ENCODE assay signal across 17 mouse cellular contexts in genomic region chr5:107073536-107073935, GRCm38 (mm10).
"Had no signal": no experiment of that assay in that cellular context is flagged by ENCODE, and none has a peak within 500 bp of the region (broad histone marks: within the 10 kb centered on the region; RNA-seq: fewer than 3 reads in every experiment).

No protein-coding gene starts in this region.

- H3K27me3 ChIP-seq: liver, embryonic 15.5 days; lung, embryonic 15.5 days; midbrain, embryonic 12.5 days; neural tube, embryonic 12.5 days; stomach, embryonic 15.5 days had no signal

- H3K9me3 ChIP-seq: liver, embryonic 15.5 days; lung, embryonic 15.5 days; megakaryocyte, embryonic 14.5 days; midbrain, embryonic 12.5 days; neural tube, embryonic 12.5 days; stomach, embryonic 15.5 days had no signal

- H3K4me3 ChIP-seq: liver, embryonic 15.5 days; lung, embryonic 15.5 days; megakaryocyte, embryonic 14.5 days; midbrain, embryonic 12.5 days; neural tube, embryonic 12.5 days; stomach, embryonic 15.5 days had no signal

- H3K27ac ChIP-seq: liver, embryonic 15.5 days; macrophage; midbrain, embryonic 12.5 days; neural tube, embryonic 12.5 days; stomach, embryonic 15.5 days; stomach, postnatal 0 days had no signal

- ATAC-seq: liver, postnatal 0 days; midbrain, embryonic 16.5 days had no signal

- H3K4me2 ChIP-seq: liver, embryonic 15.5 days; lung, embryonic 15.5 days; midbrain, embryonic 12.5 days; neural tube, embryonic 12.5 days; stomach, embryonic 15.5 days had no signal

- H3K9ac ChIP-seq: liver, embryonic 15.5 days; liver, postnatal 0 days; lung, embryonic 15.5 days; midbrain, embryonic 12.5 days; neural tube, embryonic 12.5 days; stomach, embryonic 15.5 days had no signal

- H3K4me1 ChIP-seq: neural tube, embryonic 12.5 days; stomach, embryonic 15.5 days had no signal

- H3K36me3 ChIP-seq: liver, embryonic 15.5 days; lung, embryonic 15.5 days; midbrain, embryonic 12.5 days; neural tube, embryonic 12.5 days; stomach, embryonic 15.5 days had no signal

- DNase-seq: liver, postnatal 0 days; lung, adult 2 months; lung, postnatal 10 days; midbrain, embryonic 14.5 days; right cerebral cortex, postnatal 14 days; thymus, adult 2 months; thymus, postnatal 25 days; thymus, postnatal 4 days had no signal
